ENCODE assay signal across 8 mouse cellular contexts in genomic region chr6:92244591-92244990, GRCm38 (mm10). TPM values are rescaled to one million over a fixed set of nuclear protein-coding genes. Genes with fewer than 3 reads are reported as not detected.
DNase-seq lines count a peak whose midpoint lies in the region; ATAC-seq and TF ChIP-seq lines count a peak whose summit lies in the region.

Trh (minus strand) TSS chr6:92244650.

- H3K36me3 ChIP-seq in lung, embryonic 14.5 days (ENCODE audit: insufficient read depth): no peaks in the 10 kb centered on the region
- H3K36me3 ChIP-seq in forebrain, embryonic 10.5 days (replicated peaks): no peaks in the 10 kb centered on the region
- no peaks in the 10 kb centered on the region for H3K36me3 ChIP-seq in limb, embryonic 13.5 days
- H3K36me3 ChIP-seq in stomach, embryonic 14.5 days (ENCODE audit: control insufficient read depth, insufficient read depth, low read length): no peaks in the 10 kb centered on the region

- TF ChIP-seq POLR2A in lung, adult 2 months (IDR thresholded peaks at IDR 0.05; ENCODE audit: borderline replicate concordance, extremely low read depth, low read depth, low read length): no peak
- TF ChIP-seq POLR2A in cerebellum, adult 2 months (IDR thresholded peaks at IDR 0.05; ENCODE audit: borderline replicate concordance, insufficient read depth, low read length): no peak

- under 1% methylated on average over 31 of the region's 31 CpGs for WGBS in lung, embryonic 14.5 days
- 2% methylated on average over 31 of the region's 31 CpGs for WGBS in lung, adult 2 months
- WGBS in forebrain, embryonic 10.5 days: 1% methylated on average over 31 of the region's 31 CpGs
- WGBS in limb, embryonic 13.5 days: 2% methylated on average over 31 of the region's 31 CpGs
- 1% methylated on average over 31 of the region's 31 CpGs for WGBS in stomach, embryonic 14.5 days
- under 1% methylated on average over 31 of the region's 31 CpGs for WGBS in cerebellum, adult 2 months

- H3K4me1 ChIP-seq in lung, embryonic 14.5 days (ENCODE audit: insufficient read depth): no peaks in the 10 kb centered on the region
- no peaks in the 10 kb centered on the region for H3K4me1 ChIP-seq in lung, adult 2 months (ENCODE audit: control insufficient read depth, insufficient read depth, low read length)
- H3K4me1 ChIP-seq in forebrain, embryonic 10.5 days: peaks cover 42% of the 10 kb centered on the region
- H3K4me1 ChIP-seq in limb, embryonic 13.5 days: peaks cover 8% of the 10 kb centered on the region; the same call in 1 of the 2 replicates
- H3K4me1 ChIP-seq in stomach, embryonic 14.5 days (ENCODE audit: control insufficient read depth, insufficient read depth, low read length): no peaks in the 10 kb centered on the region
- H3K4me1 ChIP-seq in cerebellum, adult 2 months (ENCODE audit: control insufficient read depth, insufficient read depth, low read length): no peaks in the 10 kb centered on the region

- H3K27ac ChIP-seq in lung, embryonic 14.5 days (ENCODE audit: low read depth): no peak within 1 kb of the TSS
- H3K27ac ChIP-seq in forebrain, embryonic 10.5 days: peak within 1 kb of the TSS; percentile 75; the same call in 1 of the 2 replicates
- no peak within 1 kb of the TSS for H3K27ac ChIP-seq in limb, embryonic 13.5 days
- H3K27ac ChIP-seq in stomach, embryonic 14.5 days (ENCODE audit: low read length): no peak within 1 kb of the TSS
- no peak within 1 kb of the TSS for H3K27ac ChIP-seq in cerebellum, adult 2 months (ENCODE audit: insufficient read depth, low read length)

- H3K9me3 ChIP-seq in lung, embryonic 14.5 days (ENCODE audit: low read depth, low read length): no peaks in the 10 kb centered on the region
- no peaks in the 10 kb centered on the region for H3K9me3 ChIP-seq in forebrain, embryonic 10.5 days
- no peaks in the 10 kb centered on the region for H3K9me3 ChIP-seq in limb, embryonic 13.5 days
- no peaks in the 10 kb centered on the region for H3K9me3 ChIP-seq in stomach, embryonic 14.5 days (ENCODE audit: control insufficient read depth, low read depth, low read length)

- peaks cover 26% of the 10 kb centered on the region for H3K27me3 ChIP-seq in lung, embryonic 14.5 days (ENCODE audit: insufficient read depth, low read length)
- H3K27me3 ChIP-seq in forebrain, embryonic 10.5 days (ENCODE audit: poor library complexity, severe bottlenecking): peaks cover 70% of the 10 kb centered on the region
- peaks cover 58% of the 10 kb centered on the region for H3K27me3 ChIP-seq in limb, embryonic 13.5 days
- H3K27me3 ChIP-seq in stomach, embryonic 14.5 days (ENCODE audit: control insufficient read depth, insufficient read depth, low read length): peaks cover 3% of the 10 kb centered on the region; the same call in 1 of the 2 replicates
- no peaks in the 10 kb centered on the region; the same call in 1 of the 2 replicates for H3K27me3 ChIP-seq in cerebellum, adult 2 months (ENCODE audit: control insufficient read depth, insufficient read depth, low read length)

- no peak for TF ChIP-seq CTCF in lung, embryonic 14.5 days (IDR thresholded peaks at IDR 0.05; ENCODE audit: low read depth)
- no peak for TF ChIP-seq CTCF in lung, adult 2 months (IDR thresholded peaks at IDR 0.05; ENCODE audit: insufficient read depth, low read length)
- TF ChIP-seq CTCF in cerebellum, adult 2 months (IDR thresholded peaks at IDR 0.05; ENCODE audit: borderline replicate concordance, insufficient read depth, low read depth, low read length): no peak

- H3K4me2 ChIP-seq in lung, embryonic 14.5 days: peak within 1 kb of the TSS; percentile 58
- H3K4me2 ChIP-seq in limb, embryonic 13.5 days (replicated peaks): peak within 1 kb of the TSS; percentile 67
- H3K4me2 ChIP-seq in stomach, embryonic 14.5 days (replicated peaks; ENCODE audit: low read depth, low read length): peak within 1 kb of the TSS; percentile 36

- H3K9ac ChIP-seq in lung, embryonic 14.5 days: 0 out of 2 replicates have a peak within 1 kb of the TSS, but pooled peaks have one; percentile 17
- peak within 1 kb of the TSS; percentile 57 for H3K9ac ChIP-seq in limb, embryonic 13.5 days
- no peak within 1 kb of the TSS for H3K9ac ChIP-seq in stomach, embryonic 14.5 days (replicated peaks; ENCODE audit: low read depth, low read length)

- peak within 1 kb of the TSS; percentile 20 for H3K4me3 ChIP-seq in lung, embryonic 14.5 days (ENCODE audit: low read depth, low read length)
- no peak within 1 kb of the TSS for H3K4me3 ChIP-seq in lung, adult 2 months (replicated peaks; ENCODE audit: extremely low read depth, low read depth, low read length)
- H3K4me3 ChIP-seq in forebrain, embryonic 10.5 days: peak within 1 kb of the TSS; percentile 54
- peak within 1 kb of the TSS; percentile 39 for H3K4me3 ChIP-seq in limb, embryonic 13.5 days
- peak within 1 kb of the TSS; percentile 22; the same call in 1 of the 2 replicates for H3K4me3 ChIP-seq in stomach, embryonic 14.5 days (ENCODE audit: low read depth, low read length)
- H3K4me3 ChIP-seq in cerebellum, adult 2 months (replicated peaks; ENCODE audit: insufficient read depth, low read depth, low read length): no peak within 1 kb of the TSS

- ATAC-seq in lung, embryonic 14.5 days (ENCODE audit: insufficient read depth): no peak
- ATAC-seq in limb, embryonic 13.5 days (ENCODE audit: low FRiP score, low read depth): no peak
- ATAC-seq in stomach, embryonic 14.5 days (ENCODE audit: insufficient number of reproducible peaks, insufficient read depth, low FRiP score, low read depth): no peak

- no peak for DNase-seq in lung, embryonic 14.5 days
- DNase-seq in lung, adult 2 months: no peak
- DNase-seq in forebrain, embryonic 10.5 days (ENCODE audit: extremely low spot score, low spot score): peak; percentile 23
- DNase-seq in right cerebral cortex, adult 2 months (ENCODE audit: low spot score in 2 of 2): no peak
- DNase-seq in cerebellum, adult 2 months: no peak
- DNase-seq in c-Kit-positive CD71-positive TER-119-positive erythroid progenitor cells, embryonic 14.5 days (ENCODE audit: low spot score): no peak

RNA-seq across cellular contexts. Expression of gene Trh, which starts in this region (rescaled TPM):
- polyA plus RNA-seq in lung, embryonic 14.5 days (2014; fragmentation: Nextera tagmentation; extraction: Ambion mirVana): 0.17 and 0.18 TPM in 2 replicates
- polyA plus RNA-seq in lung, adult 2 months (2012; rRNA removed): not detected in 2 replicates
- 0.80 and 1.2 TPM in 2 replicates for polyA plus RNA-seq in forebrain, embryonic 10.5 days (2016; fragmentation: Nextera tagmentation; extraction: Ambion mirVana)
- polyA plus RNA-seq in limb, embryonic 13.5 days (2015; fragmentation: Nextera tagmentation; extraction: Ambion mirVana): not detected in 2 replicates
- 0.54 and 0.60 TPM in 2 replicates for polyA plus RNA-seq in stomach, embryonic 14.5 days (2014; fragmentation: Nextera tagmentation; extraction: Ambion mirVana)
- 2.5 and 8.2 TPM in 2 replicates for polyA plus RNA-seq in cerebellum, adult 2 months (2012; rRNA removed)

Comparison
In these comparisons a context has a peak if more than half of its experiments do, and no peak if none do; other contexts are left out.
1. H3K4me3 ChIP-seq: peak in lung, embryonic 14.5 days (single experiment), forebrain, embryonic 10.5 days (single experiment), limb, embryonic 13.5 days (single experiment) and stomach, embryonic 14.5 days (single experiment); none in lung, adult 2 months (single experiment) and cerebellum, adult 2 months (single experiment).
2. Peak in every context shown above with its lines, with median percentiles within 50 percentile points of each other: H3K4me2 ChIP-seq.